Mouse (Mus musculus): Measurements from ENCODE around the gene Phrf1. TPM values are rescaled to one million over a fixed set of nuclear protein-coding genes. Genes with fewer than 3 reads are reported as not detected.

The Phrf1 gene
- total and polyA plus RNA-seq, 3 experiments: 66.1 to 1,029 (median 91.2) TPM

DNA sequence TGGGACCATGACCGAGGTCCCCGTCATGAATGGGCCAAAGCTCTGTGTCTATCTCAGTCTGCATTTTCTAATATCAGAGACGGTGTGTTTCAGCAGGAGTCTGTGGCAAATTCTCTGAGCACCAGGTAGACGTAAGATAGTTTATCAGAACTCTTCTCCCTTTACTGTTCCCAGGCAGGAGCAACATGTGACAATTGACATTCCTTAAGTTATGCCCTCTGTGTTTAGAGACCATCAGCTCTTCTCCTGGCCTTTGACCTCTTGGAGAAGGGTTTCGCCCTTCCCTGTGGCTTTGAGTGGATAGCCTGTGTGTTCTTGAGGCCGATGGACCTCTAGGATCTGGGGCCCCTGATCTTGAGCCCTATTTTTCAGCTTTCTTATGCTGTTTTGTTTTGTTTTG is 1.1 kb downstream of the Phrf1 start:
- H3K79me2 ChIP-seq (ENCODE audit: control insufficient read depth, insufficient read depth, low read length, poor library complexity): peaks cover 36% of the 10 kb centered on the region
- peak overlapping the region; percentile 83 for H3K9ac ChIP-seq (ENCODE audit: control insufficient read depth, low read depth, low read length, poor library complexity, severe bottlenecking)
- peaks cover 11 to 20% of the 10 kb centered on the region in 2 experiments; a peak in 3 of 4 replicates for H3K36me3 ChIP-seq (ENCODE audit: control insufficient read depth in 1 of 2, insufficient read depth in 2 of 2, low read length in 2 of 2)
- no peaks in the 10 kb centered on the region for H3K9me3 ChIP-seq (replicated peaks; ENCODE audit: insufficient read depth, low read length)
- H3K27ac ChIP-seq (ENCODE audit: control insufficient read depth, low read depth, low read length): no peak overlapping the region
- peaks cover 4 to 12% of the 10 kb centered on the region in 2 experiments; a peak in 2 of 4 replicates for H3K4me1 ChIP-seq (ENCODE audit: control insufficient read depth in 1 of 2, insufficient read depth in 2 of 2, low read length in 2 of 2)
- H3K4me3 ChIP-seq (ENCODE audit: control insufficient read depth in 1 of 2, insufficient read depth in 1 of 2, low read depth in 2 of 2, low read length in 2 of 2): peak overlapping the region; percentile 76 to 78
- no peak for TF ChIP-seq NRF1 (IDR thresholded peaks at IDR 0.05; ENCODE audit: insufficient read depth, low read depth, low read length, poor library complexity, severe bottlenecking)
- no peak for TF ChIP-seq GATA1 (IDR thresholded peaks at IDR 0.05; ENCODE audit: low read depth, low read length)
- no peak for TF ChIP-seq USF2 (IDR thresholded peaks at IDR 0.05; ENCODE audit: borderline replicate concordance in 1 of 2, insufficient read depth in 1 of 2, low read depth in 1 of 2, low read length in 2 of 2)
- no peak for TF ChIP-seq RAD21 (IDR thresholded peaks at IDR 0.05; ENCODE audit: low read depth, low read length)
- TF ChIP-seq HCFC1 (IDR thresholded peaks at IDR 0.05; ENCODE audit: low read depth, low read length): no peak
- no peak for TF ChIP-seq MEF2A (IDR thresholded peaks at IDR 0.05; ENCODE audit: extremely low read depth, insufficient replicate concordance, low read depth, low read length, poor library complexity, severe bottlenecking)
- no peak for TF ChIP-seq RCOR1 (IDR thresholded peaks at IDR 0.05; ENCODE audit: low read depth, low read length)
- TF ChIP-seq SIN3A (IDR thresholded peaks at IDR 0.05; ENCODE audit: low read length): no peak
- TF ChIP-seq ZNF384 (IDR thresholded peaks at IDR 0.05; ENCODE audit: low read depth, low read length): no peak
- TF ChIP-seq CTCF (IDR thresholded peaks at IDR 0.05 in 2 of 3, conservative IDR thresholded peaks at IDR 0.05 in 1 of 3; ENCODE audit: control insufficient read depth in 1 of 3, insufficient read depth in 1 of 3, low read depth in 2 of 3, low read length in 3 of 3, poor library complexity in 1 of 3, severe bottlenecking in 1 of 3): no peak
- TF ChIP-seq TBP (IDR thresholded peaks at IDR 0.05; ENCODE audit: low read depth, low read length): no peak
- TF ChIP-seq CHD1 (IDR thresholded peaks at IDR 0.05; ENCODE audit: low read depth, low read length): no peak
- no peak for TF ChIP-seq TAL1 (IDR thresholded peaks at IDR 0.05; ENCODE audit: low read length)
- no peak for TF ChIP-seq POLR2A (IDR thresholded peaks at IDR 0.05; ENCODE audit: control insufficient read depth in 1 of 2, insufficient read depth in 1 of 2, low read depth in 1 of 2, low read length in 2 of 2, poor library complexity in 1 of 2)
- TF ChIP-seq POLR2AphosphoS5 (IDR thresholded peaks at IDR 0.05; ENCODE audit: borderline replicate concordance, low read depth, low read length): no peak
- TF ChIP-seq UBTF (IDR thresholded peaks at IDR 0.05; ENCODE audit: borderline replicate concordance, insufficient read depth, low read depth, low read length): no peak
- TF ChIP-seq E2F4 (IDR thresholded peaks at IDR 0.05; ENCODE audit: borderline replicate concordance, low read depth, low read length): no peak
- no peak for DNase-seq (ENCODE audit: low read depth, low spot score)
- no peaks in the 10 kb centered on the region for H3K27me3 ChIP-seq (ENCODE audit: control insufficient read depth in 1 of 2, insufficient read depth in 2 of 2, low read length in 2 of 2)

DNA sequence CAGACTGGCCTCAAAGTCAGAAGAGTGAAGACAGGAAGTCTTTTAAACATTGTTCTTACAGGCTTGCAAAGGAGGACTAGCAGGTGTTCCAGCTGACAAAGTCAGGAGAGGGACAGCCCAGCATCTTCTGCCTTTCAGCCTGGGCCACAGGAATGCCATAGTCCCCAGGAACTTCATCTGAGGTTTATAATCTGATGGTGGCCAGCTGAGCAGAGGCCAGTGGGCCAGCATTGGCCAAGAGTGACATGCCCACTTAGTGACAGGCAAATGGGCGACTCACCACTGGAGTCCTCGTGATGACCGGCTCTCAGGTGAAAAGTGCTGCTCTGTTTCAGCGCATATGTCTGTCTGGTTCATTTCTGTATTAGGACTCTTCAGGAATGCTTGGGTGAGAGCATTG is 2.0 kb downstream of the Phrf1 start:
- Histone ChIP-seq H3K27me3 (ENCODE audit: control insufficient read depth in 1 of 2, insufficient read depth in 2 of 2, low read length in 2 of 2) (no peaks in the 10 kb centered on the region), H3K36me3 (ENCODE audit: control insufficient read depth in 1 of 2, insufficient read depth in 2 of 2, low read length in 2 of 2) (peaks cover 11 to 25% of the 10 kb centered on the region in 2 experiments; a peak in 3 of 4 replicates), H3K9me3 (replicated peaks; ENCODE audit: insufficient read depth, low read length) (no peaks in the 10 kb centered on the region), H3K4me3 (ENCODE audit: control insufficient read depth in 1 of 2, insufficient read depth in 1 of 2, low read depth in 2 of 2, low read length in 2 of 2) (no peak overlapping the region), H3K4me1 (ENCODE audit: control insufficient read depth in 1 of 2, insufficient read depth in 2 of 2, low read length in 2 of 2) (peaks cover 4 to 12% of the 10 kb centered on the region in 2 experiments; a peak in 2 of 4 replicates), H3K9ac (ENCODE audit: control insufficient read depth, low read depth, low read length, poor library complexity, severe bottlenecking) (peak overlapping the region; percentile 21), H3K79me2 (ENCODE audit: control insufficient read depth, insufficient read depth, low read length, poor library complexity) (peaks cover 37% of the 10 kb centered on the region), H3K27ac (ENCODE audit: control insufficient read depth, low read depth, low read length) (no peak overlapping the region)
- TF ChIP-seq RCOR1 (IDR thresholded peaks at IDR 0.05; ENCODE audit: low read depth, low read length) (no peak), CHD2 (IDR thresholded peaks at IDR 0.05; ENCODE audit: low read length) (no peak), NRF1 (IDR thresholded peaks at IDR 0.05; ENCODE audit: insufficient read depth, low read depth, low read length, poor library complexity, severe bottlenecking) (no peak), ETS1 (IDR thresholded peaks at IDR 0.05; ENCODE audit: low read depth, low read length) (no peak), TAL1 (IDR thresholded peaks at IDR 0.05; ENCODE audit: low read length) (no peak), USF2 (IDR thresholded peaks at IDR 0.05; ENCODE audit: borderline replicate concordance in 1 of 2, insufficient read depth in 1 of 2, low read depth in 1 of 2, low read length in 2 of 2) (no peak), MXI1 (IDR thresholded peaks at IDR 0.05; ENCODE audit: low read depth, low read length) (no peak), KAT2A (conservative IDR thresholded peaks at IDR 0.05; ENCODE audit: low read depth, low read length) (no peak), BHLHE40 (IDR thresholded peaks at IDR 0.05; ENCODE audit: borderline replicate concordance, low read depth, low read length) (no peak), GABPA (IDR thresholded peaks at IDR 0.05; ENCODE audit: low read depth, low read length) (no peak), ZKSCAN1 (IDR thresholded peaks at IDR 0.05; ENCODE audit: low read depth, low read length) (no peak), SIN3A (IDR thresholded peaks at IDR 0.05; ENCODE audit: low read length) (no peak), RAD21 (IDR thresholded peaks at IDR 0.05; ENCODE audit: low read depth, low read length) (no peak), CTCF (IDR thresholded peaks at IDR 0.05 in 2 of 3, conservative IDR thresholded peaks at IDR 0.05 in 1 of 3; ENCODE audit: control insufficient read depth in 1 of 3, insufficient read depth in 1 of 3, low read depth in 2 of 3, low read length in 3 of 3, poor library complexity in 1 of 3, severe bottlenecking in 1 of 3) (no peak), MYB (IDR thresholded peaks at IDR 0.05; ENCODE audit: low read depth, low read length) (no peak), CHD1 (IDR thresholded peaks at IDR 0.05; ENCODE audit: low read depth, low read length) (no peak), UBTF (IDR thresholded peaks at IDR 0.05; ENCODE audit: borderline replicate concordance, insufficient read depth, low read depth, low read length) (no peak), ZC3H11A (IDR thresholded peaks at IDR 0.05; ENCODE audit: low read depth, low read length) (no peak), JUND (IDR thresholded peaks at IDR 0.05; ENCODE audit: low read depth, low read length) (no peak), ZMIZ1 (IDR thresholded peaks at IDR 0.05; ENCODE audit: low read depth, low read length) (no peak)
- DNase-seq (ENCODE audit: low read depth, low spot score): no peak

All from MEL (cell line).